Mouse (Mus musculus) cerebellum, postnatal 4 days (tissue): Measurements from ENCODE around the gene Olfr312.
A peak's percentile ranks its signal among the peaks of the same experiment; 100 is the strongest.

Experiments
- DNase-seq, 2 experiments: peaks; one replicate each; pipeline ENCODE4 v3.0.0; 2022; ENCODE audit warnings: low spot score in 2 of 2, mixed read lengths in 1 of 2

Olfr312 gene

GRCm38 (mm10) chr11:58860744-58861143, 31.7 kb downstream of the Olfr312 start:
- no peak for DNase-seq

GRCm38 (mm10) chr11:58867039-58867953, 38.3 kb downstream of the Olfr312 start, which contains the start of gene 2810021J22Rik:
TSS of gene 2810021J22Rik (plus strand) at chr11:58867216.
- DNase-seq, result peak; percentile 49 to 74

- no peak for DNase-seq
These were observed 38.9 kb downstream of the Olfr312 start for GRCm38 (mm10) chr11:58867954-58868330.

GRCm38 (mm10) chr11:58870961-58871360, 41.9 kb downstream of the Olfr312 start:
- no peak for DNase-seq

GRCm38 (mm10) chr11:58883756-58884155, 54.7 kb downstream of the Olfr312 start:
- DNase-seq, result no peak
